Comparison of ENCODE assay signal across 25 mouse cellular contexts in genomic region chr7:123240064-123240463, GRCm38 (mm10). TPM values are rescaled to one million over a fixed set of nuclear protein-coding genes. Genes with fewer than 3 reads are reported as not detected.
A peak's percentile ranks its signal among the peaks of the same experiment; 100 is the strongest.
DNase-seq lines count a peak whose midpoint lies in the region; ATAC-seq and TF ChIP-seq lines count a peak whose summit lies in the region.
"Had no signal": no experiment of that assay in that cellular context is flagged by ENCODE, and none has a peak within 500 bp of the region (broad histone marks: within the 10 kb centered on the region; RNA-seq: fewer than 3 reads in every experiment).

No protein-coding gene starts in this region.

- H3K4me2 ChIP-seq in heart, postnatal 0 days (ENCODE audit: low read depth, low read length) = 0 out of 2 replicates have a peak overlapping the region, but pooled peaks have one; percentile 6
- H3K4me2 ChIP-seq: embryonic facial prominence, embryonic 15.5 days; heart, embryonic 15.5 days; neural tube, embryonic 13.5 days had no signal

- 63% methylated on average over 6 of the region's 6 CpGs for WGBS in heart, postnatal 0 days

- H3K4me1 ChIP-seq in heart, postnatal 0 days (ENCODE audit: control insufficient read depth, insufficient read depth) = peaks cover 10% of the 10 kb centered on the region; the same call in 1 of the 2 replicates
- H3K4me1 ChIP-seq: embryonic facial prominence, embryonic 15.5 days had no signal

- DNase-seq in heart, postnatal 0 days (ENCODE audit: low spot score) = no peak
- DNase-seq in heart, postnatal 36 days = no peak
- DNase-seq in CD4-positive helper T cell, adult 2 months (ENCODE audit: low read depth, low spot score) = peak; percentile 7
- no peak for DNase-seq in yolk sac, embryonic 10.5 days (ENCODE audit: low spot score)
- DNase-seq in layer of hippocampus, adult 9-10 months (ENCODE audit: low spot score) = no peak
- DNase-seq in layer of hippocampus, postnatal 36 days = no peak
- DNase-seq: adrenal gland, postnatal 14 days; cerebellum, adult 8-10 months; gastrocnemius, postnatal 36 days; kidney, adult 18-20 months; lung, adult 18-20 months; lung, postnatal 10 days; midbrain, embryonic 14.5 days; retina, postnatal 1 day; thymus, postnatal 4 days had no signal

- no peak overlapping the region for H3K27ac ChIP-seq in heart, postnatal 0 days (ENCODE audit: low read depth)
- H3K27ac ChIP-seq: embryonic facial prominence, embryonic 15.5 days; heart, embryonic 15.5 days; kidney, postnatal 0 days; neural tube, embryonic 13.5 days had no signal

- no peaks in the 10 kb centered on the region for H3K36me3 ChIP-seq in heart, postnatal 0 days (replicated peaks; ENCODE audit: control insufficient read depth, insufficient read depth, low read length)
- H3K36me3 ChIP-seq: embryonic facial prominence, embryonic 15.5 days; heart, embryonic 15.5 days; neural tube, embryonic 13.5 days had no signal

- no peak overlapping the region for H3K4me3 ChIP-seq in heart, postnatal 0 days (ENCODE audit: low read depth, low read length)
- H3K4me3 ChIP-seq: embryonic facial prominence, embryonic 15.5 days; heart, embryonic 15.5 days; neural tube, embryonic 13.5 days had no signal

- no peak for TF ChIP-seq CTCF in heart, postnatal 0 days (IDR thresholded peaks at IDR 0.05; ENCODE audit: low read depth)

- H3K27me3 ChIP-seq in heart, postnatal 0 days (ENCODE audit: control insufficient read depth, insufficient read depth, low read length) = no peaks in the 10 kb centered on the region
- H3K27me3 ChIP-seq: embryonic facial prominence, embryonic 15.5 days; heart, embryonic 15.5 days; neural tube, embryonic 13.5 days had no signal

- ATAC-seq in heart, postnatal 0 days (ENCODE audit: insufficient read depth, low read depth) = no peak
- ATAC-seq in granulocyte monocyte progenitor cell, adult 5-6 weeks (replicated peaks; ENCODE audit: poor library complexity, severe bottlenecking) = peak; percentile 85
- ATAC-seq in megakaryocyte, adult 5-6 weeks (ENCODE audit: poor library complexity, severe bottlenecking) = peak; percentile 78
- ATAC-seq: forebrain, embryonic 16.5 days had no signal

- intact Hi-C loops in heart, postnatal 36 days (cut with DNase I) = no loop called here

- no peak for TF ChIP-seq EP300 in heart, postnatal 0 days (IDR thresholded peaks at IDR 0.05; ENCODE audit: low read depth)

- no peaks in the 10 kb centered on the region for H3K9me3 ChIP-seq in heart, postnatal 0 days (replicated peaks; ENCODE audit: control insufficient read depth, low read length)
- H3K9me3 ChIP-seq: embryonic facial prominence, embryonic 15.5 days; heart, embryonic 15.5 days; neural tube, embryonic 13.5 days had no signal

- H3K9ac ChIP-seq in heart, postnatal 0 days (replicated peaks; ENCODE audit: low read depth, low read length) = no peak overlapping the region
- H3K9ac ChIP-seq: embryonic facial prominence, embryonic 15.5 days; heart, embryonic 15.5 days; neural tube, embryonic 13.5 days had no signal

RNA-seq across cellular contexts. Expression of gene Slc5a11, which starts 25.5 kb away (rescaled TPM):
- not detected in 2 replicates for total RNA-seq in heart, postnatal 0 days (2014; rRNA removed; ENCODE audit: low replicate concordance)
- polyA plus RNA-seq in heart, postnatal 0 days (2015; fragmentation: Nextera tagmentation; extraction: Ambion mirVana) = 0.10 TPM in 2 replicates
- total RNA-seq in heart, postnatal 36 days (2021) = not detected
- total RNA-seq in granulocyte monocyte progenitor cell, adult 5-6 weeks (2014; fragmentation: Nextera tagmentation) = 3.4 and 8.1 TPM in 2 replicates
- 1.0 and 21.1 TPM in 2 replicates for total RNA-seq in granulocyte monocyte progenitor cell, adult 5-6 weeks (2017)
- total RNA-seq in megakaryocyte, adult 5-6 weeks (2015) = 0.11 and 1.5 TPM in 2 replicates
- 0.48 and 15.2 TPM in 2 replicates for total RNA-seq in megakaryocyte, adult 5-6 weeks (2017)
- total RNA-seq in layer of hippocampus, postnatal 36 days (2021) = 1 to 10 TPM; 1.3 to 2.0 TPM
- total RNA-seq: adrenal gland, postnatal 14 days; gastrocnemius, postnatal 36 days; heart, adult 8-10 months; megakaryocyte-erythroid progenitor cell, adult 5-6 weeks had no signal
- polyA plus RNA-seq: heart, embryonic 15.5 days; limb, embryonic 11.5 days; neural tube, embryonic 13.5 days had no signal
